In the genomic region with DNA sequence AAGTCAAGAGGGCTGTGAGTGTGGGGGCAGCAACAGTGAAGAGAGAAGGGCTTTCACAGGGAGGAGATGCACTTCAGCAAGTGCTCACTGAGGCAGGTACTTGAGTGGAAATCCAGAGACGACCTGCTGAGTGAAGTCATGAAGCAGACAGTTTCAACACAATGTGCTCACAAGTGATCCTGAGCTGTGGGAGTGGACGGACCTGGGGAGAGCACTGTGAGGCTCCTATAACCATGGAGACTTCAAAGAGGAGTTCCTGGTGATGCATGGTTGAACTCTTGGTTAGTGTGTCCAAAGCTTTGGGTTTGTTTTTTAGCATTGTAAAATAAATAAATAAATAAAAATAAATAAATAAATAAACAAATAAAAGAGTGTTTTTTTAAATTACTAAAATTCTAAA, we compare ENCODE assay signal across 18 mouse cellular contexts.
"Had no signal": no experiment of that assay in that cellular context is flagged by ENCODE, and none has a peak within 500 bp of the region (broad histone marks: within the 10 kb centered on the region; RNA-seq: fewer than 3 reads in every experiment).

No protein-coding gene starts in this region.

- H3K4me1 ChIP-seq: midbrain, embryonic 13.5 days; neural tube, embryonic 13.5 days had no signal

- H3K4me2 ChIP-seq: lung, embryonic 14.5 days; midbrain, embryonic 11.5 days; midbrain, embryonic 13.5 days; neural tube, embryonic 13.5 days; neural tube, embryonic 15.5 days had no signal

- ATAC-seq: midbrain, embryonic 13.5 days; midbrain, embryonic 16.5 days had no signal

- H3K4me3 ChIP-seq: midbrain, embryonic 13.5 days; myocyte; neural tube, embryonic 13.5 days; neural tube, embryonic 15.5 days had no signal

- H3K27ac ChIP-seq: midbrain, embryonic 13.5 days; neural tube, embryonic 13.5 days; neural tube, embryonic 15.5 days had no signal

- H3K27me3 ChIP-seq: midbrain, embryonic 13.5 days; neural tube, embryonic 13.5 days; neural tube, embryonic 15.5 days had no signal

- H3K9me3 ChIP-seq: midbrain, embryonic 13.5 days; neural tube, embryonic 13.5 days; neural tube, embryonic 15.5 days had no signal

- H3K9ac ChIP-seq: lung, embryonic 14.5 days; midbrain, embryonic 13.5 days; neural tube, embryonic 13.5 days; neural tube, embryonic 15.5 days had no signal

- H3K36me3 ChIP-seq: midbrain, embryonic 13.5 days; neural tube, embryonic 13.5 days; neural tube, embryonic 15.5 days had no signal

- DNase-seq: lung, adult 18-20 months; lung, embryonic 14.5 days; lung, postnatal 14 days; lung, postnatal 4 days; retina, postnatal 1 day; right cerebral cortex, adult 18-20 months; right cerebral cortex, postnatal 25 days; right cerebral cortex, postnatal 4 days; spleen, adult 18-20 months; thymus, adult 18-20 months; thymus, postnatal 14 days; thymus, postnatal 36 days had no signal
